In the genomic region with DNA sequence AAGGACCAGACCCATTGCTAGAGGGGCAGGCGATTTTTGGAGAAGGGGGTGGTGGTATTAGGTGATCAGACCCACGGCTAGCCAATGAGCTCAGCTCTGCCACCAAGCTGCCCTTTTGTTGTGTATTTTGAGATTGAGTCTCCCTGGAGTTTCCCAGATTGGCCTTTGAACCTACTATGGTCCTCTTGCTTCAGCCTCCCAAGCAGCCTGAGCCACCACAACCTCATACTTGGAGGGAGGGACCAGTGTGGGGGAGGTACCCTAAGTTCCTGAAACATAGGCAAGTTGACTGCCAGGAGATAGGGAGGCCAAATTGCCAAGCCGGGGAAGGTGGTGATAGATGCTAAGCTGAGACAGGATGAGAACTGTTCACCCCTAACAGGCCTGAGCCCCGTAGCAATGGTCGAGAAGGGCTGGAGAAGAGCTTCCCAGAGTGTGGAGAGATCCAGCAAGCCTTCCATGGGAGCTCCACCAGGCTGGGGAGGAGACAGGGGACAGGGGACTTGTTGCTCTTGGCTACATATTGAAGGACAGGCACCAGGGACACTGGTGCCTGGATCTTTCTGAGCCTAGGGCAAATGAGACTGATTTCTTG, we compare ENCODE assay signal across 9 mouse cellular contexts.
A peak's percentile ranks its signal among the peaks of the same experiment; 100 is the strongest.
DNase-seq lines count a peak whose midpoint lies in the region; ATAC-seq and TF ChIP-seq lines count a peak whose summit lies in the region.
"Had no signal": no experiment of that assay in that cellular context is flagged by ENCODE, and none has a peak within 500 bp of the region (broad histone marks: within the 10 kb centered on the region; RNA-seq: fewer than 3 reads in every experiment).

No protein-coding gene starts in this region.

- H3K27ac ChIP-seq in bone marrow macrophage, adult 2 months (ENCODE audit: insufficient read depth, low read depth, low read length): peak overlapping the region; percentile 16; the same call in 1 of the 2 replicates
- H3K27ac ChIP-seq in liver, embryonic 15.5 days (replicated peaks): peak overlapping the region; percentile 9; the same call in 1 of the 2 replicates
- H3K27ac ChIP-seq: liver, embryonic 14.5 days had no signal

- no peak for TF ChIP-seq POLR2A in bone marrow macrophage, adult 2 months (IDR thresholded peaks at IDR 0.05; ENCODE audit: borderline replicate concordance, low read depth, low read length)

- no peak overlapping the region for H3K4me2 ChIP-seq in liver, embryonic 15.5 days

- no peak overlapping the region for H3K4me3 ChIP-seq in bone marrow macrophage, adult 2 months (ENCODE audit: insufficient read depth, low read length)
- H3K4me3 ChIP-seq in liver, embryonic 15.5 days (replicated peaks): no peak overlapping the region

- peak; percentile 34 for ATAC-seq in granulocyte monocyte progenitor cell, adult 5-6 weeks (replicated peaks; ENCODE audit: poor library complexity, severe bottlenecking)
- no peak for ATAC-seq in liver, embryonic 15.5 days (ENCODE audit: insufficient read depth)

- no peak overlapping the region for H3K9ac ChIP-seq in liver, embryonic 15.5 days
- H3K9ac ChIP-seq: liver, embryonic 14.5 days had no signal

- H3K9me3 ChIP-seq in liver, embryonic 15.5 days (replicated peaks): no peaks in the 10 kb centered on the region

- H3K4me1 ChIP-seq in bone marrow macrophage, adult 2 months (ENCODE audit: control insufficient read depth, insufficient read depth, low read length): peaks cover 22% of the 10 kb centered on the region
- peaks cover 94% of the 10 kb centered on the region for H3K4me1 ChIP-seq in liver, embryonic 15.5 days (replicated peaks)

- no peaks in the 10 kb centered on the region for H3K27me3 ChIP-seq in liver, embryonic 15.5 days

- WGBS in liver, embryonic 15.5 days (ENCODE audit: insufficient replicate concordance): 22% methylated on average over 5 of the region's 5 CpGs

- H3K36me3 ChIP-seq in liver, embryonic 15.5 days (replicated peaks): peaks cover 14% of the 10 kb centered on the region; the same call in 1 of the 2 replicates

- TF ChIP-seq CTCF in bone marrow macrophage, adult 2 months (IDR thresholded peaks at IDR 0.05; ENCODE audit: low read depth, low read length): no peak

- DNase-seq in kidney, postnatal 10 days: peak; percentile 21
- DNase-seq in kidney, adult 11 months: no peak
- no peak for DNase-seq in embryo, embryonic 11 days
- DNase-seq in layer of hippocampus, postnatal 14 days (ENCODE audit: low spot score in 2 of 2): no peak
- DNase-seq: cerebellum, adult 18-20 months had no signal
